1 mouse cellular context compared by ENCODE assay signal in genomic region chr10:80152071-80152872, GRCm38 (mm10).
TF ChIP-seq lines count a peak whose summit lies in the region.

No protein-coding gene starts in this region.

TF ChIP-seq in C2C12, 6 proteins besides CTCF, POLR2A, EP300 and RAD21 (continued from another document):
- TF ChIP-seq USF1 (IDR thresholded peaks at IDR 0.05; ENCODE audit: low read depth) = no peak
- no peak for TF ChIP-seq FOSL1 (IDR thresholded peaks at IDR 0.05; ENCODE audit: insufficient read depth, low read length, poor library complexity, severe bottlenecking)
- no peak for TF ChIP-seq MYOD1 (IDR thresholded peaks at IDR 0.05; ENCODE audit: control insufficient read depth, insufficient read length, low read depth)
